Mouse (Mus musculus) urinary bladder, postnatal 36 days (tissue): ENCODE measurements around the gene Gxylt2.
A peak's percentile ranks its signal among the peaks of the same experiment; 100 is the strongest.

Experiments used
- DNase-seq, 2 experiments: peaks; one replicate each; pipeline ENCODE4 v3.0.0; 2022; ENCODE audit warnings: low spot score in 2 of 2, mixed read lengths in 1 of 2

The Gxylt2 gene

GRCm38 (mm10) chr6:100799766-100800165 is 95.2 kb downstream of the Gxylt2 start:
- DNase-seq = no peak

GRCm38 (mm10) chr6:100800497-100800955 is 96.0 kb downstream of the Gxylt2 start:
- DNase-seq = peak; percentile 77 to 82

DNA sequence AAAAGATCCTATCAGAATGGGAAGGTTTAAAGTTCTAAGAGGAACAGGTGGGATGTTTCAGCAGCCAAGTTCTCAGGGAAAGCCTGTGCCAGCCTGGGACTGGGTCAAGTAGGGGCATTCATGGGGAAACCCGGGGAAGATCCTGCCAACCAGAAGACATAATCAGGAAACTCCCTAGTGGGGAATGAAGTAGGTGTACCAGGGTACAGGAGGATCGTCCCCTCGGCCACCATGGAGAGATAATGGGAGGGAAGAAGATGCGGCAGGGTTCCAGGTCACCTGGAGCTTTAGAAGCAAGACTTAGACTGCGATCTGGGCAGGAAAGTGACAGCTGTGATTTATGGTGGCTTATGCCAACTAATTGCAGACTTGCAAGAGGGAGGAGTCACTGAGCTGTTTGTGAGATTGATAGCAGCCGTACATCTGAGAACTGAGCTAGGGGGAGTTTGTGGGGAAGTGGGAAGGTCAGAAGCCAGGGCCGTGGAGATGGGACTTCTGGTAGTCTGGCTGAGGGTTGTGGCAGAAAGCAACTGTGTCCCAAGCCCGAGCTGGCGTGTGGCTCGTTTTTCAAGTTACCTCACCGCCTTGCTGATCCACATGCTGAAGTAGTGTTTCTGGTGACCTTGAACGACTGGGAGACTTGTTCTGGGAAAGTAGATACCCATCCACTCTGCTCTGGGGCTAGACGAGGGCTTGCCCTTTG is 98.0 kb downstream of the Gxylt2 start:
- DNase-seq = peak in 1 of 2 experiments; percentile 42

- DNase-seq = no peak
Measured at GRCm38 (mm10) chr6:100803250-100803649, 98.7 kb downstream of the Gxylt2 start.

DNA sequence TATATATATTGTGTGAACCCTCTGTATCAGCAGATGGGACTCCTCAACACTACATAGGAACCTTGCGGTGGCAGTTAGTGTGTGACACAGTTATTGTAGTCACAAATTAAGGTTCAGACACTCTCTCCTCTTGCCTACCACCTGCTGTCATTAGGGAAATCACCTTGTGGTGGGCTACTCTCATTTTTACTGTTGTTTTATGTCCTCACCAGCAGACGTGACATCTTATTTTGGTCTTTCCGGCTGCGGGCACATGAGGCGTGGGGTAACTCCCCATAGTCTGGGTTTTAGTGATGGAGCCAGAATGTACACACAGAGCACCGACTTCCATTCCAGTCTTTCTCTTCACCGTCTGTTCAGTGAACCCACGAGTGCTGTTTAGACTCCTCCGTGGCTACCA is 102.7 kb downstream of the Gxylt2 start:
- no peak for DNase-seq

GRCm38 (mm10) chr6:100807746-100808145 is 103.2 kb downstream of the Gxylt2 start:
- DNase-seq = no peak

DNA sequence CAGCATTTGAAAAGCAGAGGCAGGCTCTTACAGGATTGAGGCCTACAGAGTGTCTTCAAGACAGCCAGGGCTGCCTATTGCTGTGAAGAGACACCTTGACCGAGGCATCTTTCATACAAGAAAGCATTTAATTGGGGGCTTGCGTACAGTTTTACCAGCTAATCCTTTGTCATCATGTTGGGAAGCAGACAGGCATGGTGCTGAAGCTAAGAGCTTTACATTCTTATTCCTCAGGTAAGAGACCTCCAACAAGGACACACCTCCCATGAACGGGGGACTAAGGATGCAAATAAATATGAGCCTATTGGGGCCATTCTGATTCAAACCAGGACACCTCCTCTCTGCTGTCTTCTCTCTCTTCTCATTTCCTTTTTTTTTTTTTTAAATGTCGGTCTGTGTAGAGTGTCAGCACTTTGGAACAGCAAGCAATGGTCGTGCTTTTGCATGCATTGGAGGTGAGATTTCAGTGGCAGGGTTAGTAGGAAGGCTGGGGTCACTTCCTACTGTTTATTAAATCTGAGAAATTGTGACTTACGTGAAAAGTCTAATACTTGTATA is 103.8 kb downstream of the Gxylt2 start:
- DNase-seq = no peak

DNA sequence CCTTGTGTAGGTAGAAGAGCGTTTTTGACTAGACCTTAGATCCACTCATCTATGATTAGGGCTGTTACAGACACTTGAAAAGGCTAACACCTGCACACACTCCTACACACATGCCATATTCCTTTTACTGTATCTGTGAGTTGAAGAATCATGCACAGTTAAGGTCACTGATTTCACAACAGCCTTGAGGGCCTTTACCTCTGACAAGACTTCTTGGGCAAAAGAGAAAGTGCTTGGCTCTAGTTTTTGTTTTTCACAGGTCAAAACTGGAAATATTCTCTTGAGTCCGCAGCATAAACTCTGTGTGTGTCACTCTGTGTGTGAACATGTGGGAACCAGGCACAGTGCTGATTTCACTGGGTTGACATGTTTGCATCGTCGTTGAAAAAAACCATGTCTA is 105.6 kb downstream of the Gxylt2 start:
- DNase-seq = no peak

- no peak for DNase-seq
Measured at GRCm38 (mm10) chr6:100811731-100812130, 107.2 kb downstream of the Gxylt2 start.

- DNase-seq = no peak
Measured at GRCm38 (mm10) chr6:100821367-100821766, 116.8 kb downstream of the Gxylt2 start.

GRCm38 (mm10) chr6:100823356-100823755 is 118.8 kb downstream of the Gxylt2 start:
- no peak for DNase-seq

GRCm38 (mm10) chr6:100824381-100824965 is 119.9 kb downstream of the Gxylt2 start:
- no peak for DNase-seq

DNA sequence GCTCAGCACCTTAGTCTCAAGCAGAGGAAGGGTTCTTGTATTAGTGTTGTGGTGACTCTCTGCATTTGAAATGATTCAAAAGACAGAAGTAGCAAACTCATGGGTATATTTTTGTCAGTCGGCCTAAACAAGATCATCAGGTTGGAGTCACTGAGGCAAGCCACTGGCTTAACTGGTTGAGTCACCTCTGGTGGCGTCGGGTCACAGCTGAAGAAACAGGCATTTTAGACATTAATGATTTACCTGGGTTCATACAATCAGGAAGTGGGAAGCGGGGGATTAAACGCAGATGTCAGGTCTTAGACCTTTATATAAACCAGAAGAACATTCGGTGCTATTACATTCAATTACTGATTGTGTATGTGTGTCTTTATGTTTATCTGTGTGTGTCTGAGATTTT is 121.5 kb downstream of the Gxylt2 start:
- peak; percentile 20 to 26 for DNase-seq

DNA sequence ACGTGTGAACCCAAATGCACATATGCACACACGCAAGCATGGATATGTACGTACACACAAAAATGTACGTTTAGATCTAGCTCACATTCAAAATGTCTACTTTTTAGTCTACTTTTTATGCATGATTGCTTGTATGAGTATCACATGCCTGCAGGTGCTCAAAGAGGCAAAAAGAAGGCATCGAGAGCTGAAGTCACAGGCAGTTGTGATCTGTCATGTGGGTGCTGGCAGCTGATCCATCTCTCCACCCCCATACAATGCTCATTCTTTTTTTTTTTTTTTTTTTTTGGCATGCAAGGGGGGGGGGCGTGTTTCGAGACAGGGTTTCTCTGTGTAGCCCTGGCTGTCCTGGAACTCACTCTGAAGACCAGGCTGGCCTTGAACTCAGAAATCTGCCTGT is 124.0 kb downstream of the Gxylt2 start:
- DNase-seq = no peak

GRCm38 (mm10) chr6:100829770-100830169 is 125.2 kb downstream of the Gxylt2 start:
- no peak for DNase-seq

GRCm38 (mm10) chr6:100831188-100831587 is 126.7 kb downstream of the Gxylt2 start:
- no peak for DNase-seq

GRCm38 (mm10) chr6:100831751-100832150 is 127.2 kb downstream of the Gxylt2 start:
- no peak for DNase-seq

GRCm38 (mm10) chr6:100833355-100833754 is 128.8 kb downstream of the Gxylt2 start, which contains the start of gene Ppp4r2:
Gene Ppp4r2 (plus strand): TSS chr6:100833622.
- peak; percentile 83 to 89 for DNase-seq

GRCm38 (mm10) chr6:100833811-100834481 is 129.4 kb downstream of the Gxylt2 start:
- peak; percentile 50 to 57 for DNase-seq

DNA sequence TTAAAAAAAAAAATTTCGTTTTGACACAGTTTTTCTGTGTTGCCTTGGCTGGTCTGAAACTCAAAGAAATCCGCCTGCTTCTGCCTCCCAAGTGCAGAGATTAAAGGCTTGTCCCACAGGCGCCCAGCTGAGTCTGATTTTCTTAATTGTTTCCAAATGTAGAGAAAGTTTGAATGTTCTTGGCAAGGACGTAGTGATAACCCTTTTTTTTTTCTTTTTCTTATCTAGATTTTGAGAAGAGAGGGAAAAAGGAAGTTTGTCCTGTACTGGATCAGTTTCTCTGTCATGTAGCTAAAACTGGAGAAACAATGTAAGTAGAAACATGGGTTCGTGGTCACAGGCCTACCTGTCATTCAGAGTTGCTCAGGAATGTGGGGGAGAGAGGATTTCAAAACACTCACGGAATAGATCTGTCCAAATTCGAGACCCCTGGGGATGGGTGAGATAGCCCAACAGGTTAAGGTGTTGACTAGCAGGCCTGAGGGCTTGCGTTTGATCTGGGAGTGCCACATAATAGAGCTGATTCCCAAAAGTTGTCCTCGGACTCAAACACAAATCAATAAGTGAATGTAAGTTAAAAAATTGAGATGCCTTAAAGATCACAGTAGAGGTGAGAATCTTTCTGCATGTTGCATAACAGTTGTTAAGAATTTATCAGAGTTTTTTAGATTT is 130.1 kb downstream of the Gxylt2 start:
- DNase-seq = no peak

GRCm38 (mm10) chr6:100845058-100845457 is 140.5 kb downstream of the Gxylt2 start:
- DNase-seq = no peak

DNA sequence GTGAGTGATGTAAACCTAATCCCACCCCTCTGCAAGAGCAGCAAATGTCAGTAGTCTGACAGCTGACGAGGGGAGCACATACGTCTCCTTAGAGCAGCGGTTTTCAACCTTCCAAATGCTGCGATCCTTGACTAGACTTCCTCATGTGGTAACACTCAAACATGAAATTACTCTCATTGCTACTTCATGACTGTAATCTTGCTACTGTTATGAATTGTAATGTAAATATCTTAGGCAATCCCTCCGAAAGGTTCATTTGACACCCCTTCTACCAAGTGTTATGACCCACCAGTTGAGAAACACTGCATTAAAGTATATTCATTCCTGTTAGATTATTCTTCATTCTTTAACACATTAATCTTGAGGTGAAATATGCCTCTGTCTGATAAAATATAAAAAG is 142.7 kb downstream of the Gxylt2 start:
- no peak for DNase-seq
